Mouse (Mus musculus): ENCODE measurements around the gene Hoxa6.

Hoxa6 gene

DNA sequence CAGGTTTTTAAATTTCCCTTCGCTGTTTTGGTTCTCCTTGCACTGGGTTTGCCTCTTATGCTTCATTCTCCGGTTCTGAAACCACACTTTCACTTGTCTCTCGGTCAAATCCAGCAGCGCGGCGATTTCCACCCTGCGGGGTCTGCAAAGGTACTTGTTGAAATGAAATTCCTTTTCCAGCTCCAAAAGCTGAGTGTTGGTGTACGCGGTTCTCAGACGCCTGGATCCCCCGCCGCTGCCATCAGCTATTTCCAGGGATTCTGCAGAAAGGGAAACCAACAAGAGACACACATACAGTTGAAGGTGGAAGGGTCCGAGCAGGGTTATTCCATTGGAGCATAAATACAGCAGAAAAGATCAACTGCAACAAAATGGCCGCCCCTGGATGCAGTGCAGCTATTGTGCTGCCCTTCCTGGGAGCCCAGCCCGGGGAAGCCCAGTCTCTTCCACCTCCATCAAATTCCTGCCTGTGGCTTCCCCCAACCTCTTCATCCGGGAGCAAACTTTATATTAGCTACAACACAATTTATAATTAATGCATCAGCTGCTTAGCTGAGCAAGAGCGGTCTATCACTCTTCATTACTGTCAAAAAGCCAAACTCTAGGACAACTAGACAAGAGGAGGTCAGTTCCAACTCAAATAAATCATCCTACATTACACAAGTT is 45.0 kb downstream of the Hoxa6 start:
- no peak for DNase-seq (ENCODE audit: low spot score)

DNA sequence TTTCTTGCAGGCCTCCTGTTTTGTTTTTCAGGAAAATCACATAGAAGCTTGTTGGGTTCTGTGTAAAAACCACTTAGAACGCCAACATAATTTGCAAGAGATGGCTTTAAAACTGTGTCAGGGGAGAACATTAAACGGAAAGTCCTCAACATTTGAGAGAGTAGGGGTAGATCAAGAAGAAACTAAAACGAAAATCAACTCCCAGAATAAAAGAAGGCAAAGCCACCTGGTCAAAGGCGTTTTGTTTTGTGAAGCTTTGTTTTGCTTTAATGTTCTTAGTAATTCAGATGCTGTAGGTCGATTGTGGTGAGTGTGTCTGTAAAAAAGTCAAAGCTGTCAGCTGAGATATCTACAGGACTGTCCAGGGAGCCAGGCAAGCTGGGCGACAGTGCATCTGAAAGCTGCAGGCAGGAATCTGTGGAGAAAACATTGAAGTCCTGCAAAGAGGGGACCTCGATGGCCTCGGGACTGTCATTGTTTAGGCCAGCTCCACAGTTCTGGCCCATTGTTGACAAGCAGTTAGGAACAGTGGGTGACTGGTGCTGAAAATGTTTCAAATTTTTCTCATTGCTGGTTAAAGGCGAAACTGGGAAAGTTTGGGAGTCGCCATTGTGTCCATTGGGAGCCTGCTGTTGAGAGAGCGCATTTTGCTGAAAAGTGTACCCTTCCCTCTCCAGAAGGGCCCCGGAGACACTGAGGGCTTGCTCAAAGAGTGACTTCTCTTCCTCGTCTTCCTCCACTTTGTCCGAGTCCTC is 45.7 kb downstream of the Hoxa6 start:
- DNase-seq (ENCODE audit: low spot score), result no peak

DNA sequence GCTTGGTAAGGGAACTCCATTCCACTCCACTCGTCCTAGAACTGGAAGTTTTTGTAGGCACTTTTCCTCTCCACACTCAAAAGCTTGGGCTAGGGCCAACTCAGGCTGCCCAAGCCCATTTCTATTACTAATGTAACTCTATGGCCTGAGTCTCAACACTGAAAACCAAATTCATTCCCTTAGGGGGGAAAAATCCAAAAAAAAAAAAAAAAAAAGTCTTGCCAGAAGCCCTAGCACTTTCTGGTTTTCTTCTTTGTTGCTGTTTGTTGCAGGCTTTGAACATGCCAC is 46.5 kb downstream of the Hoxa6 start:
- DNase-seq (ENCODE audit: low spot score), result no peak

- no peak for DNase-seq (ENCODE audit: low spot score)
Observed at GRCm38 (mm10) chr6:52161336-52162092, 47.0 kb downstream of the Hoxa6 start.

DNA sequence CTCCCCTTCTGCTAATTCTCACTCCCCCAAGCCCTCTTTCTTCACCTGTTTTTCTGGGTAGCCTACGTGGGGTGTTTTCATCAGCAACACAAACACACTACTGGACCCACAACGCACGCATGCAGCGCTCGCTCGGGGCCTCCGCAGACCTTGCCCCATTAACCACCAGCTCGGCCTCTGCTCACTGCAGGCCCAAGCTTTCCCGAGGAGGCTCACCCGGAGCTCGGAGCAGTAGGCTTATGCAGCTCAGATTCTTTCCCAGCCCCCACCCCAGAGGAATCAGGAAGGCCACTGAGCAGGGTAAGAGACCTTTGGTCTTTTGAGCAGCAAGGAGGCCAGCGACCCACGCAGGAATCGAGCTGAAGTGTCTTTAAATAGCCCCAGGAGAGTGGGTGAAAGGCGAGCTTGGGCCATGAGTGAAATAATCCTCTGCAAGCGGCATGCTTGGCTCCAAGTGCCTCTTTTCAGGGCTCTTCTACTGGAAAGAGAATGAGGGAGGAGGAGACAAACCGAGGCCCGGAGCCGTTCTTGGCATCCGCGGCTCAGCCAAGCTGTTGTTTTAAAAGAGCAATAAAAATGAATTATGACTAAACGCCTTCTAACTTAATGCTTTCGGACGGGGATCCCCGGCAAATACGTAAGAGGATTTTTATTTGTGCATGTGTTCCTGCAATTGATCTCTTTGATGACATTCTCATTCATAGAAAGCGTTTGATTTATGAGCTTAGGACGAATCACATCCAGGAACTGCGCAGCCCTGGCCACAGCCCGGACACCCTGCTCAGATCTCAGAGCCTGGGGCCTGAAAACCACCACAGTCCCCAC is 47.8 kb downstream of the Hoxa6 start:
- DNase-seq (ENCODE audit: low spot score), result no peak

DNA sequence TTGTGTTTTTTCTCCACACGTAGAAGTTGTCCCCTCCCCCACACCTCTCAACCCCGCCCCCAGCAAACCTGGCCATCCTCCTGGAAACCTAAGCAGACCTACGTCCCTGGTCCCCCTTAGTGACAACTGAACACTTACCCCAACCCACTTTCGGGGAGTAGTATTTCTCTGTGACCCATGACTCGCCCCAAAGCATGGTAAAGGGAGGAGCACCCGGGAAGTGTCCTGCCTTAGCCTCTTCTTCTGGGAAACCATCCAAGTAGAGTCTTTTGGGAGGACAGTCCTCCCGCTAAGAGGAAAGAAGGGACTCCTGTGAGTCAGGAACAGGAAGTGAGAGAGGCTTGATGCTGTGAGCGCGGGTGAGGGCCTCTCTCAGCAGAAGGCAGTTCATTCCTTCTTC is 48.5 kb downstream of the Hoxa6 start:
- DNase-seq (ENCODE audit: low spot score), result no peak

DNA sequence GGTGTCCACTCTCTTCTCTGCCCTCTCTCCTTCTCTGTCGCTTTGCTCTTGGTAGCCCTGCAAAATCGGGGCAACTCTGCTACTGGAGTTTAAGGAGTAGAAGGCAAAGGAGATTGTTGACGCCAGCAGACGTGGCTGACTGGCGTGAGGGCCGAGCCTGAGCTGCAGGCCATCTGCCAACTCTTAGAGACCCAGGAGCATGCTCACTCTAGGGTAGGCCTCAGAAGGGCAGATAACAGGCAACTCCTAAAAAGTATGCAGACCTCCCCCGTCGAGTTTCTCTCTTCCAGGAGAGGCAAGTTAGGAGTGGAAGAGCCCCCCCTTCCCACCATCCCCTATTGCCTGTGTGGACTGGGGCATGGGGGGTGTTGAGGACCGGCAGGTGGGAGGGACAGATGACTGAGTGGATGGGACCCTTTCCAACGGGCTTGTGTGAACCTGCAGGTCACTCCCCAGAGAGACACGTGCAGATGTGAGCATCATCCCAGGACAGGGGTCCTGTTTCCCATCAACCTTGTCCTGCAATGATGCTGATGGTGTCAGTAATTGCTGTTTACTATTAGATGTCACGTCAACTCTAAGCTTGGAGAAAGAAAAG is 49.3 kb downstream of the Hoxa6 start:
- no peak for DNase-seq (ENCODE audit: low spot score)

GRCm38 (mm10) chr6:52158276-52159051 is 50.1 kb downstream of the Hoxa6 start, which contains the start of gene Hoxa1:
TSS of gene Hoxa1 (minus strand) at chr6:52158317.
- no peak for DNase-seq (ENCODE audit: low spot score)

GRCm38 (mm10) chr6:52157466-52158275 is 50.9 kb downstream of the Hoxa6 start:
- DNase-seq (ENCODE audit: low spot score), result no peak

- no peak for DNase-seq (ENCODE audit: low spot score)
Observed at GRCm38 (mm10) chr6:52156551-52157200, 51.8 kb downstream of the Hoxa6 start.
